Mouse (Mus musculus) testis, adult 2 months (tissue): Measurements from ENCODE around the gene Gnaq.

ENCODE experiments used
- CTCF ChIP-seq: fragments of 200-500 bp; IDR thresholded peaks from 2 replicates; pipeline ENCODE4 v1.5.1; 2012; ENCODE audit warnings: low read depth, mild to moderate bottlenecking, inconsistent platforms, low read length, moderate library complexity; ENCODE audit not compliant: control insufficient read depth, insufficient read depth, insufficient replicate concordance
- POLR2A ChIP-seq: fragments of 200-500 bp; IDR thresholded peaks from 2 replicates; pipeline ENCODE4 v1.6.1; 2012; ENCODE audit warnings: low read depth, mild to moderate bottlenecking, inconsistent platforms, low read length, moderate library complexity; ENCODE audit not compliant: control insufficient read depth

- TF ChIP-seq CTCF (no peak), POLR2A (no peak)
Measured at GRCm38 (mm10) chr19:16254881-16255280, 122.2 kb downstream of the Gnaq start.
